Comparison of ENCODE assay signal across 8 mouse cellular contexts in genomic region chr6:8209047-8209865, GRCm38 (mm10). TPM values are rescaled to one million over a fixed set of nuclear protein-coding genes. Genes with fewer than 3 reads are reported as not detected.
DNase-seq lines count a peak whose midpoint lies in the region; ATAC-seq and TF ChIP-seq lines count a peak whose summit lies in the region.

Gene Mios (plus strand): TSS chr6:8209222.

- H3K9me3 ChIP-seq in erythroblast, embryonic 14.5 days (ENCODE audit: control insufficient read depth, low read length) = no peaks in the 10 kb centered on the region
- H3K9me3 ChIP-seq in heart, embryonic 13.5 days = no peaks in the 10 kb centered on the region
- no peaks in the 10 kb centered on the region for H3K9me3 ChIP-seq in liver, embryonic 12.5 days (replicated peaks)
- H3K9me3 ChIP-seq in stomach, embryonic 15.5 days = no peaks in the 10 kb centered on the region

- H3K36me3 ChIP-seq in C2C12 (ENCODE audit: control insufficient read depth, insufficient read depth) = peaks cover 11% of the 10 kb centered on the region
- peaks cover 25% of the 10 kb centered on the region for H3K36me3 ChIP-seq in erythroblast, embryonic 14.5 days (ENCODE audit: control insufficient read depth)
- H3K36me3 ChIP-seq in heart, embryonic 13.5 days = peaks cover 15% of the 10 kb centered on the region
- peaks cover 19% of the 10 kb centered on the region for H3K36me3 ChIP-seq in liver, embryonic 12.5 days
- H3K36me3 ChIP-seq in stomach, embryonic 15.5 days = no peaks in the 10 kb centered on the region

- peak; percentile 96 for ATAC-seq in heart, embryonic 13.5 days (ENCODE audit: extremely low read depth, insufficient number of reproducible peaks, low FRiP score, low TSS enrichment)
- peak; percentile 98 for ATAC-seq in liver, embryonic 12.5 days
- peak; percentile 96 for ATAC-seq in stomach, embryonic 15.5 days (ENCODE audit: insufficient read depth, low FRiP score, low read depth)

- peak within 1 kb of the TSS; percentile 89 for H3K9ac ChIP-seq in heart, embryonic 13.5 days
- H3K9ac ChIP-seq in liver, embryonic 12.5 days = peak within 1 kb of the TSS; percentile 94
- peak within 1 kb of the TSS; percentile 84 for H3K9ac ChIP-seq in stomach, embryonic 15.5 days

- peak within 1 kb of the TSS; percentile 63 for H3K4me3 ChIP-seq in C2C12 (ENCODE audit: insufficient read depth, poor library complexity, severe bottlenecking)
- H3K4me3 ChIP-seq in erythroblast, embryonic 14.5 days (replicated peaks) = peak within 1 kb of the TSS; percentile 88
- peak within 1 kb of the TSS; percentile 89 for H3K4me3 ChIP-seq in heart, embryonic 13.5 days
- peak within 1 kb of the TSS; percentile 79 for H3K4me3 ChIP-seq in liver, embryonic 12.5 days
- H3K4me3 ChIP-seq in stomach, embryonic 15.5 days (replicated peaks) = peak within 1 kb of the TSS; percentile 80

- peak; percentile 29 for TF ChIP-seq CTCF in C2C12 (IDR thresholded peaks at IDR 0.05; ENCODE audit: control insufficient read depth, insufficient read depth, insufficient read length)
- peak; percentile 20; the same call in 1 of the 2 replicates for TF ChIP-seq CTCF in brain, embryonic 14.5 days (IDR thresholded peaks at IDR 0.05; ENCODE audit: borderline replicate concordance, extremely low read depth, insufficient read depth, insufficient read length)

- peaks cover 17% of the 10 kb centered on the region for H3K4me1 ChIP-seq in erythroblast, embryonic 14.5 days (ENCODE audit: control insufficient read depth)
- peaks cover 14% of the 10 kb centered on the region for H3K4me1 ChIP-seq in heart, embryonic 13.5 days
- H3K4me1 ChIP-seq in liver, embryonic 12.5 days = peaks cover 11% of the 10 kb centered on the region
- peaks cover 8% of the 10 kb centered on the region; the same call in 1 of the 2 replicates for H3K4me1 ChIP-seq in stomach, embryonic 15.5 days

- H3K27me3 ChIP-seq in C2C12 (ENCODE audit: control insufficient read depth, insufficient read depth, insufficient read length) = no peaks in the 10 kb centered on the region
- no peaks in the 10 kb centered on the region for H3K27me3 ChIP-seq in erythroblast, embryonic 14.5 days (ENCODE audit: control insufficient read depth)
- H3K27me3 ChIP-seq in heart, embryonic 13.5 days (replicated peaks) = no peaks in the 10 kb centered on the region
- H3K27me3 ChIP-seq in liver, embryonic 12.5 days (replicated peaks) = no peaks in the 10 kb centered on the region
- no peaks in the 10 kb centered on the region for H3K27me3 ChIP-seq in stomach, embryonic 15.5 days (replicated peaks)

- whole genome bisulfite sequencing in heart, embryonic 13.5 days = under 1% methylated on average over 86 of the region's 90 CpGs
- 1% methylated on average over 75 of the region's 90 CpGs for WGBS in liver, embryonic 12.5 days (ENCODE audit: insufficient replicate concordance)
- under 1% methylated on average over 88 of the region's 90 CpGs for WGBS in stomach, embryonic 15.5 days

- TF ChIP-seq POLR2A in brain, embryonic 14.5 days (IDR thresholded peaks at IDR 0.05; ENCODE audit: borderline replicate concordance, extremely low read depth, insufficient read depth, insufficient read length, poor library complexity, severe bottlenecking) = peak; percentile 68; the same call in 1 of the 2 replicates

- DNase-seq in brain, embryonic 14.5 days (ENCODE audit: low read depth) = peak; percentile 96
- DNase-seq in kidney, postnatal 10 days = peak; percentile 93
- peak; percentile 80 to 84 for DNase-seq in natural killer cell, adult 2 months (ENCODE audit: low spot score in 2 of 2)

- peak within 1 kb of the TSS; percentile 86 for H3ac ChIP-seq in C2C12 (ENCODE audit: control insufficient read depth, insufficient read length, low read depth)

- H3K79me3 ChIP-seq in C2C12 (ENCODE audit: low read depth) = peaks cover 16% of the 10 kb centered on the region

- peak within 1 kb of the TSS; percentile 96 for H3K27ac ChIP-seq in heart, embryonic 13.5 days (replicated peaks)
- peak within 1 kb of the TSS; percentile 91 for H3K27ac ChIP-seq in liver, embryonic 12.5 days
- H3K27ac ChIP-seq in stomach, embryonic 15.5 days = peak within 1 kb of the TSS; percentile 95

- peaks cover 25% of the 10 kb centered on the region for H3K79me2 ChIP-seq in C2C12 (ENCODE audit: control insufficient read depth, insufficient read depth)

- peak within 1 kb of the TSS; percentile 75 for H3K4me2 ChIP-seq in heart, embryonic 13.5 days
- H3K4me2 ChIP-seq in liver, embryonic 12.5 days = peak within 1 kb of the TSS; percentile 76
- peak within 1 kb of the TSS; percentile 55 for H3K4me2 ChIP-seq in stomach, embryonic 15.5 days

TF ChIP-seq in C2C12, 6 proteins besides CTCF, POLR2A, EP300 and RAD21:
- TF ChIP-seq USF1 (IDR thresholded peaks at IDR 0.05; ENCODE audit: low read depth) = no peak
- no peak for TF ChIP-seq CEBPB (IDR thresholded peaks at IDR 0.05; ENCODE audit: low read depth)
- no peak for TF ChIP-seq MAX (IDR thresholded peaks at IDR 0.05)
- no peak for TF ChIP-seq MYOD1 (IDR thresholded peaks at IDR 0.05; ENCODE audit: control insufficient read depth, insufficient read length, low read depth)
- no peak for TF ChIP-seq FOSL1 (IDR thresholded peaks at IDR 0.05; ENCODE audit: insufficient read depth, low read length, poor library complexity, severe bottlenecking)
- no peak for TF ChIP-seq MYOG (IDR thresholded peaks at IDR 0.05; ENCODE audit: control insufficient read depth, extremely low read depth, insufficient read length)

RNA-seq across cellular contexts. Expression of gene Mios, which starts in this region (rescaled TPM):
- polyA plus RNA-seq in C2C12 (2012; fragmentation: generic; extraction: Trizol) = 4.0 TPM
- polyA plus RNA-seq in brain, embryonic 14.5 days (2012; rRNA removed) = 10.2 and 14.2 TPM in 2 replicates
- 0.17 and 0.38 TPM in 2 replicates for polyA plus RNA-seq in erythroblast, embryonic 14.5 days (2012)
- 15.8 and 16.5 TPM in 2 replicates for polyA plus RNA-seq in heart, embryonic 13.5 days (2015; fragmentation: Nextera tagmentation; extraction: Ambion mirVana)
- polyA plus RNA-seq in liver, embryonic 12.5 days (2016; fragmentation: Nextera tagmentation; extraction: Ambion mirVana) = 23.3 and 24.4 TPM in 2 replicates
- polyA plus RNA-seq in stomach, embryonic 15.5 days (2015; fragmentation: Nextera tagmentation; extraction: Ambion mirVana) = 22.9 and 23.3 TPM in 2 replicates

Comparison
In these comparisons a context has a peak if more than half of its experiments do, and no peak if none do; other contexts are left out.
1. Peak in every context shown above with its lines: DNase-seq, ATAC-seq, H3K4me3 ChIP-seq and H3K27ac ChIP-seq.